Mouse (Mus musculus) erythroblast, embryonic 14.5 days (primary cell): ENCODE measurements around the gene Gpr1.

Experiments
- GATA1 ChIP-seq: IDR thresholded peaks from 2 replicates; pipeline ENCODE4 v1.6.1; 2012; ENCODE audit warnings: low read length, inconsistent platforms, mixed read lengths
- TAL1 ChIP-seq: IDR thresholded peaks from 3 replicates; pipeline ENCODE4 v1.6.1; 2012; ENCODE audit warnings: low read length, inconsistent platforms, mixed read lengths

DNA sequence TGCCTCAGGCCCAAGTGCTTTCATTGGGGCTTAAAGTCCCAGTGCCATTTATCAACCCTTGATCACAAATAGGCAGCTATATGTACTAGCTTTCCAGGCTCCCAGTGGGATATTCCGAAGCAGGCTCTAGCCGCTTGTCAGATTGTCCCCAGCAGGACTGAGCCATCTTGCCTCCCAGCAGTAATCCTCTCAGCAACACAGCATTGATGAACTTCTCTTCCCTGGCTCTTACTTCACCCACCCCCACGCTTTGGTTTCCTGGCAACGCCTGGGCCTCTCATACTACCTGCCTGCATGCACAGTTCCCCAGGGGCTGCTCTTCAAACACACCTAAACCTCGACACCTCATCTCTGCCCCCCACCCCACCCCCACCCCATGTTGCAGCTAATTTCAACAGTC is 23.0 kb upstream of the Gpr1 start:
- TF ChIP-seq GATA1 (no peak), TAL1 (no peak)
